Mouse (Mus musculus) MEL-GATA-1-ER (cell line): ENCODE measurements around the gene Rpusd4.

ENCODE experiments used
- DNase-seq: peaks from one replicate; pipeline ENCODE4 v3.0.0-alpha.2; 2012; ENCODE audit warnings: low read depth; ENCODE audit errors: extremely low read depth

The Rpusd4 gene

GRCm38 (mm10) chr9:35284351-35284750 is 16.7 kb downstream of the Rpusd4 start:
- no peak for DNase-seq

GRCm38 (mm10) chr9:35286351-35286750 is 18.7 kb downstream of the Rpusd4 start:
- DNase-seq, result no peak

GRCm38 (mm10) chr9:35289992-35290391 is 22.3 kb downstream of the Rpusd4 start:
- no peak for DNase-seq

- DNase-seq, result no peak
These were observed 22.8 kb downstream of the Rpusd4 start for GRCm38 (mm10) chr9:35290417-35290816.

GRCm38 (mm10) chr9:35290916-35291315 is 23.3 kb downstream of the Rpusd4 start:
- no peak for DNase-seq

GRCm38 (mm10) chr9:35293465-35293864 is 25.8 kb downstream of the Rpusd4 start:
- DNase-seq, result no peak

GRCm38 (mm10) chr9:35297791-35298190 is 30.1 kb downstream of the Rpusd4 start:
- DNase-seq, result no peak

GRCm38 (mm10) chr9:35302172-35302571 is 34.5 kb downstream of the Rpusd4 start:
- no peak for DNase-seq

GRCm38 (mm10) chr9:35307461-35307860 is 39.8 kb downstream of the Rpusd4 start:
- no peak for DNase-seq

GRCm38 (mm10) chr9:35310377-35310776 is 42.7 kb downstream of the Rpusd4 start:
- no peak for DNase-seq

- no peak for DNase-seq
These were observed 44.9 kb downstream of the Rpusd4 start for GRCm38 (mm10) chr9:35312516-35312915.

- DNase-seq, result no peak
These were observed 45.9 kb downstream of the Rpusd4 start for GRCm38 (mm10) chr9:35313601-35314000.

GRCm38 (mm10) chr9:35314254-35314653 is 46.6 kb downstream of the Rpusd4 start:
- no peak for DNase-seq

GRCm38 (mm10) chr9:35316771-35317211 is 49.1 kb downstream of the Rpusd4 start:
- DNase-seq, result no peak

- no peak for DNase-seq
These were observed 49.7 kb downstream of the Rpusd4 start for GRCm38 (mm10) chr9:35317233-35317980.

GRCm38 (mm10) chr9:35318537-35319172 is 51.0 kb downstream of the Rpusd4 start:
- DNase-seq, result no peak

- no peak for DNase-seq
These were observed 52.6 kb downstream of the Rpusd4 start for GRCm38 (mm10) chr9:35320288-35320687.

GRCm38 (mm10) chr9:35323974-35324373 is 56.3 kb downstream of the Rpusd4 start:
- no peak for DNase-seq

GRCm38 (mm10) chr9:35324571-35324970 is 56.9 kb downstream of the Rpusd4 start:
- DNase-seq, result no peak

GRCm38 (mm10) chr9:35326644-35327263 is 59.1 kb downstream of the Rpusd4 start:
- no peak for DNase-seq
